Mouse (Mus musculus) cerebellum, adult (tissue): Measurements from ENCODE around the gene Sco2.

Source experiments
- ATAC-seq: cut with Nextera tagmentation; 2 replicates; pipeline ENCODE4 v1.9.2; 2017; ENCODE audit warnings: mild to moderate bottlenecking, moderate library complexity, mixed read lengths; ENCODE audit not compliant: insufficient number of reproducible peaks, low FRiP score, low TSS enrichment

Gene Sco2

DNA sequence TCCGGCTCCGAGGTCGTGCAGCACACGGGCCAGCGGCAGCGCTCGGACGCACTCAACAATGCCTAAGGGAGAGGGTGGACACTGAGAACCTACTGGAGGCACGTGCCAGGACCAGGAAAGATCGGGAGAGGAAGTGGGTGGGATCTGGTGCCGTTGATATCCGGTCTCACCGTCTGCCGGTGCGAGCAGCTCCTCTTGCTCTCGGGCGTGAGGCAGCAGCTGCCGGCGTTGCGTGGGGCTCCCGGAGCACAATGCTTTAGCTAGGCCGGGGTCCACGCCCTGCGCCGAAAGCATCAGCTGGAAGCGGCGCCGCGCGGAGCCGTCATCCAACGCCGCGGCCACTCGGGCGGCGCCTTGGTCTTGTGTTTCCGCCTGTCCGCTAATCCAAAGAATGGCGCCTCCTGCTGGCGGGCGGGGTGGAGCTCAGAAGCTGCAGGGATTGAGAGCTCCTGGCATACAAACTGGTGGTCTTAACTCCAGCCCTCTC is at the start of gene Sco2:
Gene Sco2, minus strand, starts transcription at position 85 of the 487 bp plus-strand sequence.
- peak; percentile 53; the same call in 1 of the 2 replicates for ATAC-seq

DNA sequence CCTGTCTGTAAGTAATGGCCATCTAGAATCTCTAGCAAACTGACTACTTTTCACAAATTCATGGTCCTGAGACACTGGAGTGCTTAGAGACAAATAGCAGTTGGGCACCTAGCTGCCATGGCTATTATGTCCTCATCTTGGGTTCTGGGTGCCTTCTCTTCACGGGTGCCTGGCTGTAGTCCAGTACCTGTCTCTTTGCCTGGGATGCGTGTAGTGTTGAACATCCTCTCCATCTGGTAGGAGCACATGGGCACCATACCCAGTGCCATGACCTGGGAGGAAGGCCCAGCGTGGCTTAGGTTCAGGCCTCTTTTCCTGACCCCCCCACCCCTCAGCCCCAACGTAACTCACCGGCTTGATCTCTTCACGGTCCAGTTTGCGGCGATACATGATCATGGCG is 48.3 kb upstream of the Sco2 start:
- ATAC-seq, result no peak

DNA sequence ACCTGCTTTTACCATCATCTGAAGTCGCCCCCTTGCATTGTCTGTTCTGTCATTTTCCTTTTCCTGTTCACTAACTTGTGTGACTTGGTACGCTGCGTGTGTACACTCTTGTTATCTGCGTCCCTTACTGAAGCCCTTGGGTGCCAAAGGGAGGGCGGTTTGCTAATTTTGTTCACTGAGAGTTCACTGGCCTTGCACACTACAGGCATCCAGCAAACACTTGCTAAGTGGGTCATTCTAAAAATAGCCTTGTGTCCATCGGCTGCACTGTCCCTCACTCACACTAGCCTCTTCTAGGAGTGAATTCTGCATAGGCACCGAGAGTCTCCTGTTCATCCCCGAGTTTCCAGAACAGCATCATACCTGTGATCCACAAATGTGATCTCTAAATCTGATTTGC is 41.6 kb upstream of the Sco2 start:
- no peak; the same call in 1 of the 2 replicates for ATAC-seq

DNA sequence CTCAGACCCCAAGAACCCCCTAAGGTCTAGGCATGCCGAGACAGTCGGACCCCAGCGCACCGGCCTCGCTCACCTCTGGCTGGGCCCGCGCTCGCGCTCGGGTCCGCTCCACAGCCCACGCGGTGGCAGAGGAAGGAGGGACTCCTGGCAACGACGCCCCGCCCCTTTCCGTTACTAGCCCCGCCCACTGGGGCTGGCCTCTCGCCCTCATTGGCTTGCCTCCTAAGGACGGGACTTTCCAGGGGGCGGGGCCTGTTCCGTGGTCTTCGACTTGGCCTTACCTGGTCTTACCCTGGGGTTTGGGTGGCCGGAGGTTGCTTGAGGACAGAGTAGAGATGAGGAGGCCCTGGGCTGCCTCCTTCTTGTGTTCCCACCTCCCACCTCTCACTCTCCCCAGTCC is 36.5 kb upstream of the Sco2 start, which contains the start of gene Syce3:
Gene Syce3, minus strand, starts transcription at position 386 of the 400 bp plus-strand sequence.
- ATAC-seq, result no peak

- no peak for ATAC-seq
These were observed 33.0 kb upstream of the Sco2 start for GRCm38 (mm10) chr15:89406691-89407090.

DNA sequence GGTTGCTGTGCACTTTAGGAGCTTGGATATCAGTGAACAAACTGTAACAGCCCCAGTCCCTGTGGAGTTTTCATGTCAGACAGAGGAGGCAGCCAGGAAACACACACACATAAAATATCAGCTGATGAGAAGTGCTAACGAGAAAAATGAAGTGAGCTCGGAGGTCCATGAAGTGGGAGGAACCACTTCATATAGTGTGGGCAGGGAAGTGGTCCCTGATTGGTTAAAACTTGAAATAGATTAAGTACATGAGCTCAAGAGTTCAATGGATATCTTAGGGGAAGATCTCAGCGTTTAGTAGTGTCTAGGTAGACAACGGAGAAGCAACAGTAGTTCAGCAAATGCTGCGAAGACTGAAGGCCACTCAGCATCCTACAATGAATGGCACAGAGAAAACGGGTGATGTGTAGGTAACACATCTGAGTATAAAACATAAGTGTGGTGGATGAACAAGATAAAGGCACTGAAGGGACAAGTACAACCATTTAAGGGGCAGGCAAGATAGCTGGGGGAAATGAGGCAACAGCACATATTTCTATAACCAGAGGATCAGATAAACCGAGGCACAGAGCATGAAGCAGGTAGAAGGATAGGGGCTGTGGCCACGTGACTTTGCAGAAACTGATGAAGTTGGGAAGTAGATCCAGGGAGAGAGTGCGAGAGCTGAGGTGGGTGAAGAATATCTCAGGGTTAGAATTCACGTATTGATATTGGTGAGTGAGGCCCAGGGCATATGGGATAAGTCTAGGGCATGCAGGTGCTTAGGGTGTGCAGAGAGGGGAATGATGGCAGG is 31.4 kb upstream of the Sco2 start:
- no peak for ATAC-seq

GRCm38 (mm10) chr15:89402471-89402870 is 28.8 kb upstream of the Sco2 start:
- ATAC-seq, result no peak

GRCm38 (mm10) chr15:89399716-89400115 is 26.1 kb upstream of the Sco2 start:
- no peak for ATAC-seq

- no peak for ATAC-seq
These were observed 24.5 kb upstream of the Sco2 start for GRCm38 (mm10) chr15:89398146-89398545.

DNA sequence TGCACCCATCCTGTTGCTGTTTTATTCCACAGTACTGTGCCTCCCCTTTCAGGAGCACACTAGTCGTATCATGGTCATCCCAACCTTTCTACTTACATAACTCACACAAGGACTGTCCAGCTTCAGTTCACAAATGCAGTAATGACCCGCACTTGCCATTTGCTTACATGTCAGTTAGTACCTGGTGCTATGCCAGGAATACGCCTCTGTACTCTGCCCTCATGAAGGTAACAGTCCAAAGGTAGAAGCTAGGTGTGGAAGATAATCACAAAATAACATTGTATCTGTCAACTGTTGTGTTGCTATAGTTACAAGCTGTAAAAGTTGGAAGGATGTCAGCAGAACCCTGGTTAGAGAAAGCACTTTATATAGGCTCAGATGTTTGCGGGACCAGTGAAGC is 23.2 kb upstream of the Sco2 start:
- no peak for ATAC-seq

- no peak for ATAC-seq
These were observed 16.4 kb upstream of the Sco2 start for GRCm38 (mm10) chr15:89390081-89390480.

DNA sequence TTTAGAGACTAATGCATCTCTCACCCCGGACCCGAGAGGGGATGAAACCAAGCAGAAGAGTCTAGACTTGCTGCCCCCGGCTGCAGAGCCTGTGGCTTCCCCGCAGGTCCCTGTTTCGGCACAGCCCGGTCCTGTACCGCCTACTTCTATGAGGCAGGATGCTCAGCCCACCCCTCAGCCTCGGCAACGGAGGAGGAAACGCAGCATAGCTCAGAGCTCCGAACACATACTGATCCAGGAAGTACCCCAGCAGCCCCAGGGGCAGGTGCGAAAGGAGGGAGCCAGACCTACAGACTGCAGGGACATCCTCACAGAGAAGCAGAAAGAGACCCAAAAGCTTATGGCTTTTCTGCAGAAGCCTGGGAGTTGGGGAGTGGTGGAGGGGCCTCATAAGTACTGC is 13.5 kb upstream of the Sco2 start:
- ATAC-seq, result no peak

DNA sequence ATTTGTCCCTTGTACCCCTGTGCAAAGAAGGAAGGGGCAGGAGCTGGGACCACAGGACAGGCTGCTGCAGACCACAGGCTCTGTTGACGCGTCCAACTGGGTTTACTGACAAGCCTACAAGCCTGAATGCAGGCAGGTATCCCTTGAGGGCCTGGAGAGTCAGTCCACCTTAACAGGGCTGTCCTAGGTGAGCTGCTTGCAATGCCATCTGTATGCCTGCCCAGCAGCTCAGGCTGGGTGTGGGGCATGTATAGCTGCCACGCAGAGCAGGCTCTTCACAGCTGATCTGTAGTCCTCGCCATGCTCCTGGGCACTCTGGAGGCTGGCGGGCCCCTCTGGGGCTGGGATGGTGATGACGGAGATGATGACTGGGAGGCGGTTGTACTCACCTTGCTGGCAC is 11.0 kb upstream of the Sco2 start, which contains the start of gene Klhdc7b:
Gene Klhdc7b, plus strand, starts transcription at position 301 of the 400 bp plus-strand sequence.
- no peak for ATAC-seq

GRCm38 (mm10) chr15:89379429-89379828 is 5.8 kb upstream of the Sco2 start:
- ATAC-seq, result no peak

DNA sequence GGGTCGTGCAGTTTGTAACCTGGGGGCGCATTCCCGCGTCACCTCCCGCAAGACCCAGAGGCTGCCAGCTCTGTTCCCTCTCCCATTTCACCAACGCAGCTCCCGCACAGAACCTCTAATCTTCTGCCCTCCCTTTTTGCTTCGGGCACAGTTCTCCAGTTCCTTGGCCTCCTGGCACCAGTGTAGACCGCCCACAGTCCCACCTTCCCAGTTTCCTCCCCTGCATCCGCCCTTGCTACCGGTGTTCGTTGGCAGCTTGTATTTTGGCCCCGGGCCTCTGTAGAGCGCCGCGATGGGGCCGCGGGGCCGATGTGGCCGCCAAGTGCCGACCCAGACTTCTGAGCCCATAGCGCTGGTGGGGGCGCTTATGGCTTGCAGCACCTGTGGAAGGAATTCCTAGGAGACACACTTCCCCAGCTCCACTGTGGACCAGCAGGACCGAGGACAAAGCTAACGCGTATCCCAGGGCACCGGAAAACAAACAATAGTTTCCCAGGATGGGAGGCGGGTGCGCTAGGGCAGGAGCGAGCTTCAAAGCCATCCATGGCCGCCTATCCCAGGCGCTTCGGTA is 5.3 kb upstream of the Sco2 start, which contains the start of gene Odf3b:
Gene Odf3b, minus strand, starts transcription at position 452 of the 571 bp plus-strand sequence.
- peak; percentile 59; the same call in 1 of the 2 replicates for ATAC-seq

DNA sequence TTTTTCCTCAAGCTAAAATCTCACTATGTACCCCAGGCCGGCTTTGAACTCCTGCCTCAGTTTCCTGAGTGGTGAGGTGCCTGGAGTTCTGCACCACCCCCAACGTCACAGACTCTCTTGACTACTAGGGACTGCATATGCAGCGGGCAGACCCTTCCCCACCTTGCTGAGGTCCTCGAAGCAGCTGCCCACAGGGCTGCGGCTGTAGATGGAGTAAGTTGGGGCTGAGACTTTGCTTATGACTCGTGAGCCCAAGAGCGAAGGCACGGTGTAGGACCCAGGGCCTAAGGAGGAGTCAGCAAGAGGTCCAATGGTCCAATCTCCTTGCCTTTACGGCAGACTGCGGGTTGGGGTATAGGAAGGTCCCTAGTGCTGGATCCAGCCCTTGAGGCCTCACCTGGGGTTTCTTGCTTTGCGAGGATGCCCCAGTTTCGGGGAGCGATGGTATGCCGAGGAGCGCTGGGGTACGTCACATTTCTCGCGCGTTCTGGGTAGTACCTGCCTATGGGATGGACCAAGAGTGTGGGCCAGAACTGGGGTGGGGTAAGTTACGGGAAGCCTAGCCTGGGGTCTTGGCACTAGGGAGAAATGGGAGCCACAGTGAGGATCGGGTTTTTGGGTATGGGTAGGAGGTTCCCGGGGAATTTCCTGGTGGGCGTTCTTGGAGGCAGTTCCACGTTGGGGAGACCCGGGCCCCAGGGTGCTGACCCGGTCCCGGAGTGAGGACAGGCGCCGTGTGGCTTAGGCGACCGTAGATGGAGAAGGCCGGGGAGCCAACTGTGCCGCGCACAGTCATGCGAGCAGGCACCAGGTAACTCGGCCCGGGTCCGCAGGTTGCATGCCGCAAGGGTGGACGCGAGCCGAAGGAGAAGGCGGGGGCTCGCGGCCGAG is 4.5 kb upstream of the Sco2 start:
- ATAC-seq, result peak; percentile 18; the same call in 1 of the 2 replicates

GRCm38 (mm10) chr15:89377362-89377761 is 3.7 kb upstream of the Sco2 start:
- no peak for ATAC-seq

DNA sequence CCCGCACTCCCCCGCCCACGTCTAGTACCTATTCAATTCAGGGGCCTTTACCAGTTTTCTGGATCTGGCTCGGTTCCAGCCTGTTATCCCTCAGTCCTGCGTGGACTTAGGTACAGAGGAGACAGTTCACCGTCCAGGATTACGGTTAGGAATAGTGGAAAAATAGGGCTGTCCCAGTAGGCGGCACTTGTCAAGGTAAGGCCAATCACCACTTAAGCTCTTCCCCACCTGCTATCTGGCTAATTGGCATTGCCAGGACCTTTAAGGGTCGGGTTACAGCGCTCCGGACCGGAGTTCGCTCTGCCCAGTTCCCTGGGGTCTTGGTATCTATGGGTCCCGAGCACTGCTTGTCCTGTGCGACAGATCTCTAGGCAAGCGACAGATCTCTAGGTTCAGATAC is 3.3 kb upstream of the Sco2 start, which contains the start of gene Tymp:
Gene Tymp, minus strand, starts transcription at position 83 of the 400 bp plus-strand sequence.
- ATAC-seq, result no peak

- no peak for ATAC-seq
These were observed 2.4 kb upstream of the Sco2 start for GRCm38 (mm10) chr15:89376040-89376439.

GRCm38 (mm10) chr15:89374801-89375534 is 1.3 kb upstream of the Sco2 start:
- ATAC-seq, result no peak
